Mouse (Mus musculus): ENCODE measurements at regions not wholly inside any gene's neighbourhood (a gene's known extent, or its start where the extent isn't known, plus 50 kb on each side); places are given as distances from the start of the nearest gene placed in this dataset.

DNA sequence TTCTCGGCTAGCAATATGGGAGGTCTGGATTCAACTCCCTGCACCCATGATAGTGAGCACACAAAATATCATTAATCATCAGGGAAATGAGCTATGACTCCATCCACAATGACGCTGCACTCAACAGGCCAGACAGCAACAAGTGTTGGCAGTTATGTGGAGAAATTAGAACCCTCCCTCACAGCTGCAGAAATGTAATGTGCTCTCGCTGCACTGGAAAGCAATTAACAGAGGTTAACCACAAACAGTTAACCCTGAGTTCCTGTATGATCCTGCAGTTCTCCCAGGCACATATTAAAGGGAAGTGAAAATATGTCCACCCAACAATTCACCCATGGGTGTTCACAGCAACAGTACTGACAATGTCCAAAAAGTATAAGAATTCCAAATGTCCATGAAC, 54.0 kb upstream of the Jade2 start:
- peak; percentile 89 for ATAC-seq (replicated peaks; ENCODE audit: poor library complexity, severe bottlenecking)

DNA sequence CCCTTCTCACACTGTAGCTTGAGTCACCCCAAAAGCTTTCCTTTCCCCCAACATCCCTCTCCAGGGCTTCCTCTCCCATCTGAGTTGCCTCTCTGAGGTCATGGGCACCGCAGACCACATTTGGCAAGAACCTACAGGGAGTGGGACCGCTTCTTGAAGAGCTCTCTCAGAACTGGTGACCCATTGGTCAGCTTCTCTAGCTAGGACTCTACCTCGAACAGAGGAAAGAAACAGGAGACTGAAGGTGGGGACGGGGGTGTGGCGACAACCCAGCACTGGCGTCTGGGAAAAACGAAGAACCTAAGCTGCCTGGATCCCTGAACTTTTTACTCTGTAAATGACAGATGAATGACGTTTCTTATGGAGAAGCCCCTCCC, 51.8 kb upstream of the Cdkn2aipnl start:
- ATAC-seq (replicated peaks; ENCODE audit: poor library complexity, severe bottlenecking) = peak; percentile 78

DNA sequence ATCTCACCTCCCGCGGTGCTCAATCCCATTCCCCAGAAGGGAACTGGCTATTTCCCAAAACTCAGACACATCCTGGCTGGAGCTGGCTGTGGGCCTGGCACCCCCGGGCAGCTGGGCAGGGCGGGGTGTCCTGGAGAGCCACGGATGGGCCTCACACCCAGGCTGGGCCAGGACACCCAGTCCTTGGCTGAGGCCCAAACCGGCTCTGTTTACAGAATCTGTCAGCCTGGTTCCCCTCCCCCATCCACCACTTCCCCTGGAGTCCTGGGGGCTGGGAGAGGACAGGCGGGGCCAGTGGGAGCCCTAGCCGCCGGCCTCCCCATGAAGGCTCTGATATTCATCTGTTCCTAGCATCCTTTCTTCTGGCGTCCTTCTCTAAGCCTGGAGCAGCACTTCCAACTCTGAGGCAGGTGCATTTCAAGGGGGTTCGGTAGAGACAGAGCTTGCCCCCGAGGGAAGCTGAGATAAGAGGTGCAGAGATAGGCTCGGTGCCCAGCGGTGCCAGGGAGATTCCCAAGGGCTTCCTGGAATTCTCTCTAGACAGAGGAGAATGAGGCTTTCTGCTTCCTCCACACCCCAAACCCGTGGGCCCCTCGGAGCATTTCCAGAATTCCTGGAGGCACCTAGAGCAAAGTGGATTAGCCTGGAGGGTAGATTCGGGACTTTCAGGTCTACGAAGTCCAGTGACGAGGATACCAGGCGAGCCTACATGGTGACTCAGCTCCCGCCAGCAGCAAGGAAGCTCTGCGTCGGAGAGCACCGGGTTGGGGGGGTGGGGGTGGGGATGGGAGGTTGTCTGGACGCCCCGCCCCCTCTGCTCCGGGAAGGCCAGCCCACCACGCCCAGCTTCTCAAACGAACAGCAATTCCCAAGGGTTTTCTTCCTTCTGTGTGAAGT, 51.2 kb upstream of the Cdkn2aipnl start:
- ATAC-seq (replicated peaks; ENCODE audit: poor library complexity, severe bottlenecking) = peak; percentile 39
